Mouse (Mus musculus): Measurements from ENCODE around the gene Tmem135. TPM values are rescaled to one million over a fixed set of nuclear protein-coding genes. Genes with fewer than 3 reads are reported as not detected.

Gene Tmem135
- polyA plus RNA-seq, 1 experiment from 2014 or later, result 54.6 TPM

GRCm38 (mm10) chr7:89210506-89210905, 193.5 kb downstream of the Tmem135 start:
- Histone ChIP-seq H3K9me3 (ENCODE audit: control insufficient read depth, low read length) (no peaks in the 10 kb centered on the region), H3K36me3 (ENCODE audit: control insufficient read depth, insufficient read depth, low read length) (no peaks in the 10 kb centered on the region), H3K9ac (ENCODE audit: low read depth, low read length) (no peak overlapping the region), H3K4me1 (ENCODE audit: control insufficient read depth, insufficient read depth, low read length) (peaks cover 4% of the 10 kb centered on the region; the same call in 1 of the 2 replicates), H3K27ac (ENCODE audit: low read length) (no peak overlapping the region), H3K4me2 (ENCODE audit: low read depth, low read length) (no peak overlapping the region), H3K4me3 (ENCODE audit: low read length) (no peak overlapping the region), H3K27me3 (replicated peaks; ENCODE audit: control insufficient read depth, insufficient read depth, low read length) (no peaks in the 10 kb centered on the region)
- 28% methylated on average over 6 of the region's 6 CpGs for WGBS
- no peak for ATAC-seq

- H3K9ac ChIP-seq (ENCODE audit: low read depth, low read length), result no peak overlapping the region
- no peak overlapping the region for H3K4me3 ChIP-seq (ENCODE audit: low read length)
- no peaks in the 10 kb centered on the region for H3K36me3 ChIP-seq (ENCODE audit: control insufficient read depth, insufficient read depth, low read length)
- no peak for ATAC-seq
- no peak overlapping the region for H3K27ac ChIP-seq (ENCODE audit: low read length)
- no peaks in the 10 kb centered on the region for H3K27me3 ChIP-seq (replicated peaks; ENCODE audit: control insufficient read depth, insufficient read depth, low read length)
- no peak overlapping the region for H3K4me2 ChIP-seq (ENCODE audit: low read depth, low read length)
- H3K9me3 ChIP-seq (ENCODE audit: control insufficient read depth, low read length), result no peaks in the 10 kb centered on the region
- H3K4me1 ChIP-seq (ENCODE audit: control insufficient read depth, insufficient read depth, low read length), result peaks cover 4% of the 10 kb centered on the region; the same call in 1 of the 2 replicates
- WGBS, result 84% methylated on average over 3 of the region's 3 CpGs
These were observed 197.9 kb downstream of the Tmem135 start for GRCm38 (mm10) chr7:89206165-89206564.

GRCm38 (mm10) chr7:89205402-89205801, 198.6 kb downstream of the Tmem135 start:
- ATAC-seq, result no peak
- Histone ChIP-seq H3K9ac (ENCODE audit: low read depth, low read length) (no peak overlapping the region), H3K27me3 (replicated peaks; ENCODE audit: control insufficient read depth, insufficient read depth, low read length) (no peaks in the 10 kb centered on the region), H3K4me1 (ENCODE audit: control insufficient read depth, insufficient read depth, low read length) (peaks cover 2% of the 10 kb centered on the region; the same call in 1 of the 2 replicates), H3K4me2 (ENCODE audit: low read depth, low read length) (no peak overlapping the region), H3K9me3 (ENCODE audit: control insufficient read depth, low read length) (no peaks in the 10 kb centered on the region), H3K27ac (ENCODE audit: low read length) (no peak overlapping the region), H3K4me3 (ENCODE audit: low read length) (no peak overlapping the region), H3K36me3 (ENCODE audit: control insufficient read depth, insufficient read depth, low read length) (no peaks in the 10 kb centered on the region)
- 87% methylated on average over 1 of the region's 1 CpGs for WGBS

- Histone ChIP-seq H3K9me3 (ENCODE audit: control insufficient read depth, low read length) (no peaks in the 10 kb centered on the region), H3K4me1 (ENCODE audit: control insufficient read depth, insufficient read depth, low read length) (no peaks in the 10 kb centered on the region), H3K4me2 (ENCODE audit: low read depth, low read length) (no peak overlapping the region), H3K36me3 (ENCODE audit: control insufficient read depth, insufficient read depth, low read length) (no peaks in the 10 kb centered on the region), H3K27ac (ENCODE audit: low read length) (no peak overlapping the region), H3K9ac (ENCODE audit: low read depth, low read length) (no peak overlapping the region), H3K4me3 (ENCODE audit: low read length) (no peak overlapping the region), H3K27me3 (replicated peaks; ENCODE audit: control insufficient read depth, insufficient read depth, low read length) (no peaks in the 10 kb centered on the region)
- no peak for ATAC-seq
- WGBS, result 82% methylated on average over 5 of the region's 5 CpGs
These were observed 200.9 kb downstream of the Tmem135 start for GRCm38 (mm10) chr7:89203144-89203543.

GRCm38 (mm10) chr7:89201954-89202353, 202.1 kb downstream of the Tmem135 start:
- no peaks in the 10 kb centered on the region for H3K36me3 ChIP-seq (ENCODE audit: control insufficient read depth, insufficient read depth, low read length)
- no peak overlapping the region for H3K4me3 ChIP-seq (ENCODE audit: low read length)
- no peaks in the 10 kb centered on the region for H3K4me1 ChIP-seq (ENCODE audit: control insufficient read depth, insufficient read depth, low read length)
- H3K27ac ChIP-seq (ENCODE audit: low read length), result no peak overlapping the region
- H3K4me2 ChIP-seq (ENCODE audit: low read depth, low read length), result no peak overlapping the region
- no peaks in the 10 kb centered on the region for H3K9me3 ChIP-seq (ENCODE audit: control insufficient read depth, low read length)
- peak; percentile 36; the same call in 1 of the 2 replicates for ATAC-seq
- no peaks in the 10 kb centered on the region for H3K27me3 ChIP-seq (replicated peaks; ENCODE audit: control insufficient read depth, insufficient read depth, low read length)
- H3K9ac ChIP-seq (ENCODE audit: low read depth, low read length), result no peak overlapping the region

- H3K9ac ChIP-seq (ENCODE audit: low read depth, low read length), result no peak overlapping the region
- no peak overlapping the region for H3K4me3 ChIP-seq (ENCODE audit: low read length)
- H3K27ac ChIP-seq (ENCODE audit: low read length), result no peak overlapping the region
- no peak overlapping the region for H3K4me2 ChIP-seq (ENCODE audit: low read depth, low read length)
- no peaks in the 10 kb centered on the region for H3K27me3 ChIP-seq (replicated peaks; ENCODE audit: control insufficient read depth, insufficient read depth, low read length)
- 95% methylated on average over 4 of the region's 4 CpGs for WGBS
- no peaks in the 10 kb centered on the region for H3K4me1 ChIP-seq (ENCODE audit: control insufficient read depth, insufficient read depth, low read length)
- ATAC-seq, result no peak
- no peaks in the 10 kb centered on the region for H3K9me3 ChIP-seq (ENCODE audit: control insufficient read depth, low read length)
- no peaks in the 10 kb centered on the region for H3K36me3 ChIP-seq (ENCODE audit: control insufficient read depth, insufficient read depth, low read length)
These were observed 205.5 kb downstream of the Tmem135 start for GRCm38 (mm10) chr7:89198499-89198898.

- Histone ChIP-seq H3K9ac (ENCODE audit: low read depth, low read length) (no peak overlapping the region), H3K27me3 (replicated peaks; ENCODE audit: control insufficient read depth, insufficient read depth, low read length) (no peaks in the 10 kb centered on the region), H3K4me2 (ENCODE audit: low read depth, low read length) (no peak overlapping the region), H3K27ac (ENCODE audit: low read length) (no peak overlapping the region), H3K4me3 (ENCODE audit: low read length) (no peak overlapping the region), H3K9me3 (ENCODE audit: control insufficient read depth, low read length) (no peaks in the 10 kb centered on the region), H3K36me3 (ENCODE audit: control insufficient read depth, insufficient read depth, low read length) (no peaks in the 10 kb centered on the region), H3K4me1 (ENCODE audit: control insufficient read depth, insufficient read depth, low read length) (no peaks in the 10 kb centered on the region)
- 49% methylated on average over 5 of the region's 5 CpGs for WGBS
- no peak for ATAC-seq
These were observed 210.6 kb downstream of the Tmem135 start for GRCm38 (mm10) chr7:89193459-89193858.

GRCm38 (mm10) chr7:89183928-89184327, 220.1 kb downstream of the Tmem135 start:
- no peak overlapping the region for H3K9ac ChIP-seq (ENCODE audit: low read depth, low read length)
- H3K9me3 ChIP-seq (ENCODE audit: control insufficient read depth, low read length), result no peaks in the 10 kb centered on the region
- ATAC-seq, result peak; percentile 34; the same call in 1 of the 2 replicates
- H3K4me1 ChIP-seq (ENCODE audit: control insufficient read depth, insufficient read depth, low read length), result peaks cover 7% of the 10 kb centered on the region
- no peak overlapping the region for H3K4me2 ChIP-seq (ENCODE audit: low read depth, low read length)
- no peaks in the 10 kb centered on the region for H3K36me3 ChIP-seq (ENCODE audit: control insufficient read depth, insufficient read depth, low read length)
- no peak overlapping the region for H3K4me3 ChIP-seq (ENCODE audit: low read length)
- no peaks in the 10 kb centered on the region for H3K27me3 ChIP-seq (replicated peaks; ENCODE audit: control insufficient read depth, insufficient read depth, low read length)
- H3K27ac ChIP-seq (ENCODE audit: low read length), result peak overlapping the region; percentile 20; the same call in 1 of the 2 replicates
- 50% methylated on average over 4 of the region's 4 CpGs for WGBS

GRCm38 (mm10) chr7:89182943-89183342, 221.1 kb downstream of the Tmem135 start:
- Histone ChIP-seq H3K4me3 (ENCODE audit: low read length) (no peak overlapping the region), H3K36me3 (ENCODE audit: control insufficient read depth, insufficient read depth, low read length) (no peaks in the 10 kb centered on the region), H3K4me1 (ENCODE audit: control insufficient read depth, insufficient read depth, low read length) (peaks cover 7% of the 10 kb centered on the region), H3K27me3 (replicated peaks; ENCODE audit: control insufficient read depth, insufficient read depth, low read length) (no peaks in the 10 kb centered on the region), H3K9me3 (ENCODE audit: control insufficient read depth, low read length) (no peaks in the 10 kb centered on the region), H3K4me2 (ENCODE audit: low read depth, low read length) (no peak overlapping the region), H3K9ac (ENCODE audit: low read depth, low read length) (no peak overlapping the region), H3K27ac (ENCODE audit: low read length) (no peak overlapping the region)
- 38% methylated on average over 5 of the region's 5 CpGs for WGBS
- peak; percentile 73 for ATAC-seq

- Histone ChIP-seq H3K9me3 (ENCODE audit: control insufficient read depth, low read length) (no peaks in the 10 kb centered on the region), H3K36me3 (ENCODE audit: control insufficient read depth, insufficient read depth, low read length) (no peaks in the 10 kb centered on the region), H3K4me2 (ENCODE audit: low read depth, low read length) (no peak overlapping the region), H3K4me3 (ENCODE audit: low read length) (no peak overlapping the region), H3K9ac (ENCODE audit: low read depth, low read length) (no peak overlapping the region), H3K27me3 (replicated peaks; ENCODE audit: control insufficient read depth, insufficient read depth, low read length) (no peaks in the 10 kb centered on the region), H3K27ac (ENCODE audit: low read length) (no peak overlapping the region), H3K4me1 (ENCODE audit: control insufficient read depth, insufficient read depth, low read length) (peaks cover 7% of the 10 kb centered on the region)
- no peak for ATAC-seq
- 56% methylated on average over 1 of the region's 1 CpGs for WGBS
These were observed 222.7 kb downstream of the Tmem135 start for GRCm38 (mm10) chr7:89181285-89181684.

Measured in intestine, embryonic 16.5 days (tissue).